Mouse (Mus musculus): ENCODE results near the gene Myo3a.

DNA sequence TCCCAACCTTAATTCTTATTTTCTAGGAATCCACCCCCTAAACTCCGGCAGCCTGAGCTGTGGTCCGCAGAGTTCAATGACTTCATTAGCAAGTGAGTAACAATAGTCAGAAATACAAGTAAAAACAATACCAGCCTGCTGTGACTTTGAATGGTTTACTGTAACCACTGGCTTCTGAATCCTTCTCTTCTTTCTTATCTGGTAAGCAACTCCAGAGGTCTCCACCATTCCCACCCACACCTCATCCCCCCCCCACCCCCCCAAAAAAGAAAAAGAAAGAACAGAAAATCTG lies 67.1 kb downstream of the Myo3a start:
- no peak for TF ChIP-seq CTCF (IDR thresholded peaks at IDR 0.05; ENCODE audit: low read depth)
- TF ChIP-seq EP300 (IDR thresholded peaks at IDR 0.05; ENCODE audit: low read depth), result no peak
